Mouse (Mus musculus) embryonic fibroblast, embryonic 13.5 days (primary cell): ENCODE measurements around the gene Tmsb15b1. TPM values are rescaled to one million over a fixed set of nuclear protein-coding genes. Genes with fewer than 3 reads are reported as not detected.
"Not testable (repeated sequence)": the region's sequence is repeated elsewhere in the genome, so short reads cannot be mapped to it uniquely, and the experiment has no call there.

Experiments
- H3K27ac ChIP-seq: 2 replicates; pipeline ENCODE4 v1.5.1; 2012; ENCODE audit warnings: low read length, control low read depth, inconsistent platforms; ENCODE audit not compliant: insufficient read depth
- H3K4me1 ChIP-seq: 2 replicates; pipeline ENCODE4 v1.6.1; 2011; ENCODE audit warnings: low read length; ENCODE audit not compliant: control insufficient read depth, insufficient read depth
- H3K4me3 ChIP-seq: 2 replicates; pipeline ENCODE4 v1.5.1; 2011; ENCODE audit warnings: mild to moderate bottlenecking, control low read depth, low read length; ENCODE audit not compliant: insufficient read depth
- CTCF ChIP-seq: IDR thresholded peaks from 2 replicates; pipeline ENCODE4 v1.5.1; 2011; ENCODE audit warnings: mild to moderate bottlenecking, control low read depth, low read length, moderate library complexity, borderline replicate concordance; ENCODE audit not compliant: insufficient read depth
- POLR2A ChIP-seq: IDR thresholded peaks from 2 replicates; pipeline ENCODE4 v1.6.1; 2011; ENCODE audit warnings: low read depth, mild to moderate bottlenecking, control low read depth, low read length, moderate library complexity
- polyA plus RNA-seq: library from polyadenylated mRNA; stranded (reverse); fragments of >200 nt; gene quantifications from 2 replicates; pipeline ENCODE4 v1.2.4, GENCODE M21; 2011; ENCODE audit warnings: low read depth; ENCODE audit not compliant: missing spikeins, insufficient read length

Gene Tmsb15b1
- polyA plus RNA-seq, 1 experiment, result 16.7 TPM

DNA sequence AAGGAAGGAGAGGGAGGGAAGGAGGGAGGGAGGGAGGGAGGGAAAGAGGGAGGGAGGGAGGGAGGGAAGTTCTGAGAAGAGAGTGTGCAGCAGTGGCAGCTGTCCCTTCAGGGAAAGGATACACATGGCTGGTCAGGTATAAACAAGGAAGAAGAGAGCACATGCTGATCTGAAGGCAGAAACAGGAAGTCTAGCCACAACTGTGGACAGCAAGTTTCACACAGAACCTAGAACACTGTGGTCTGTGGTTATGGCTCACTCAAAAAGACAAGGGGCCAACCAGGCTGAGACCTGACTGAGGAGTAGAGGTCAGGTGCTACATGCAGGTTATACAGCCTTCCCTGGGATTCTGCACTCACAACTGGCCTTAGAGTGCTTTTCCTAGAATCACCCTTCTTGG is 9.4 kb upstream of the Tmsb15b1 start:
- no peak overlapping the region for H3K4me3 ChIP-seq
- no peaks in the 10 kb centered on the region for H3K4me1 ChIP-seq
- H3K27ac ChIP-seq, result no peak overlapping the region
- TF ChIP-seq CTCF, result no peak
- TF ChIP-seq POLR2A, result no peak

GRCm38 (mm10) chrX:136978616-136979015 is 1.9 kb upstream of the Tmsb15b1 start:
- no peak overlapping the region for H3K4me3 ChIP-seq
- TF ChIP-seq CTCF (peak; percentile 32; the same call in 1 of the 2 replicates), POLR2A (no peak)
- H3K4me1 ChIP-seq, result no peaks in the 10 kb centered on the region
- no peak overlapping the region for H3K27ac ChIP-seq

DNA sequence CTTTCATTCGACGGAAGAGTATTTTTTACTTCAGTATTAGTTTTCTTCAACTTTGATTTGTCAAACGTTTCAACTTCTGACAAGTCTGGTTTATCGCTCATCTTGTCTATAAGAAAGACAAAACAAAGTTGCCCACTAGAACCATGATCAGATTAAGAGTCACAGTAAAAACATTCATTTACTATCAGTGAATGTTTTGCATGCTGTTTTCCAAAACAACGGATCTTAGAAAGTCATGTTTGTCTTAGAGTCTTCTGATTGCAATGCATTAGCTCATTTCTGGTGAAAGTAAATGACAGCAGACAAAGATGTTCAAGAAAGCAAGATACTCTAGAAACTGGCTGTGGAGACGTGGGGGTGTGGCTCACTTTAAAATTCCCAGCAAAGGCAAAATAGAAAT is 1.3 kb downstream of the Tmsb15b1 start, which contains the start of gene Tmsb15b2:
Tmsb15b2 (minus strand) TSS at position 101 of the 400 bp plus-strand sequence.
- H3K27ac ChIP-seq, H3K4me1 ChIP-seq: not testable (repeated sequence)
- peak within 1 kb of the TSS; percentile 29 for H3K4me3 ChIP-seq

DNA sequence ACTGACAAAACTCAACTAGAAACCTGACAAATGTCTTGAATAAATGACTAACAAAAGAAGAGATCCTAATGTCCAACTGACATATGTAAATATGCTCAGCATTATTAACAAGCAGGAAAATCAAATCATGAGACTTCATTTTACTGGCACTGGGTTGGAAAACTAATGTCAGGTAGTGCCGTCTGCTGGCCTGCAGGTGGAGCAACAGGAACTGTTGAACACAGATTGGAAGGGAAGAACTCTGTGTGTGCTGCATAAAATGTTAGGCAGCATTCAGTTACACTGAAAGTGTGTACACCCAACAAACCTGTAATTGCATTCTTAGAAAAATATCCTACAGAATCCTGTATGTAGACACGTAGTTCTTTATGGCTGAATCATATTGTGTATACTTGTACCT is 17.0 kb downstream of the Tmsb15b1 start:
- Histone ChIP-seq H3K4me3 (no peak overlapping the region), H3K27ac (no peak overlapping the region), H3K4me1 (no peaks in the 10 kb centered on the region)
- TF ChIP-seq CTCF, result peak; percentile 33; the same call in 1 of the 2 replicates
- no peak for TF ChIP-seq POLR2A

DNA sequence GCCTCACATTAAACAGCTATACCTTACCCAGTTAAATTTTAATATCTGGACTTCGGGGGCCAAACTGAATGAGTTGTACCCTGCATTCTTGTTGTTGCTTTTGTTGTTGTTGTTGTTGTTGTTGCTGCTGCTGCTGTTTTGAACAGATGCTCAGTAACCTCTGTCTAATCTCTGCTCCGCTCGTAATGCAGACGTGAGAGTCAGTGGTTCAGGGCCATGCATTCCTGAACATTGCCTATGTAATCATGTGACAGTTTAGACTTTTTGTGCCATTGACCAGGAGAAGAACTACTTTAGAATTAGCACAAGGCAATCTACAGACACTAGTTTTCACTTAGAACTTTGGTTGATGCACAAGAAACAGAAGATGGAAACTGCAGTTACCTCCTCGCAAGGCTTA is 18.4 kb downstream of the Tmsb15b1 start:
- H3K27ac ChIP-seq, H3K4me3 ChIP-seq, H3K4me1 ChIP-seq: not testable (repeated sequence)

DNA sequence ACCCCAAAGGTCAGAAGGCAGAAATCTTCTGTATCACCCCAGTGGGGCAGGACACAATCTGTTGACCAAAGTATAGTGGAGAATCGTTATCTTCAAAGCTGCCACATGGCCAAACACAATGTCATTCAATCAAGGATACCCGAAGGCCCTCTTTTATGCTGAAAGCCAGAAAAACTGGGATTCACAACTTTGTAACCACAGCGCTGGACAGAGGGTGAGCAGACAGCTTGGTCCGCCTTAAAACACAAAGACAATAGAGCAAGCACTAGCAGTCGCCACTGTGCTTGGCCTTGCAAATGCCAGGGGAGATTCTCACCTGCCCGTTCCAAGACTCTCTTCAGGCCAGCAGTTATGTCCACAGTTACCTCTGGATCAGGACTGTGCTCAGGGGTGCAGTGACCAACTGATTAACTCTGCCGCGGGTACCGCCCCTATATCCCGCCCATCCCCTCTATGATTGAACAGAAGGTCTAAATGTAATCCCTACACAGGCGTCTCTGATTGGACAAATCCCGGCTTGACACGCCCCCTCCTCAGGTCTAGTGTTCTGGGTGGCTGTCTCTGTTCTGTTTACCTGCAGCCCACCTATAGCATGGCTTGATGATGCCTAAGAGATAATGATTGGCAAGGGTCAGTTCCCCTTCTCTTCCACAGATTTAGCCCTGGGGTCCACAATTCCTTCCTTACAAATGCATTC is 18.9 kb downstream of the Tmsb15b1 start:
- not testable (repeated sequence) for H3K4me3 ChIP-seq, H3K27ac ChIP-seq, H3K4me1 ChIP-seq

DNA sequence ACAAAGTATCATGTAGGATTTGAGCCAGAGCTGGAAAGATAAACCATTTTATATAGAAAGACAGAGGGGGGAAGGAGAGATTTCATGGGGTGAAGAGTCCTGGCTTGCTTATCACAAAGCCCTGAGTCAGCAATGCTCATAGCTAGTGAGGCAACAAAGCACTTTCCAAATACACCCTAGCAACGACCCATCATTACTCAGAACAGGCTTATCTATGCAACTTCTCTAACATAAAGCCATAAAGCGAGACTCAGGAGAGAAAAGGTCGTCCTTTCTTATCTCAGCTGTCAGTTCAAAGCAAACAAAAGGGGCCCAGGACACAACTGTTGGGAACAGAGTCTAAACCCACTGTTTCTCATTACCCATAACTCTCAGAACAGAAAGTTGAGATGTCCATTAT is 38.7 kb downstream of the Tmsb15b1 start:
- no peak for TF ChIP-seq POLR2A
- TF ChIP-seq CTCF, result no peak

DNA sequence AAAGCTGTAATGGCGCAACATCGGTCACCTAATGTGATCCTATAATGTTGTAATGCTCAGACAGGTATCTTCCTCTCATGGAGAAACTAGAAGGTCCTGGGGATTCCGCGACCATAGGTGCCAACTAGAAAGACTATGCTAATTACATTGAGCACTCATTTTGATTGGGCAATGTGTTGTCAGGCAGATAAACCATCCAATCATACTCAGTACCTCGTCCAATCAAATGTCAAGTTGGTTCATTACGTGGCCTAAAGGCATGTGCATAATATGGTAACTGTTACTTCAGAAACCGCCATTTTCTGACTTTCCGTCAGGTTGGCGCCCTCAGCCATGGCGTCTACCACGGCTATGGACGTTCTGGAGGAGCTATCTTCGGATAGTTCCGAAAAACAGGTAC is 49.6 kb downstream of the Tmsb15b1 start, which contains the start of gene H2bfm:
H2bfm (plus strand) TSS at position 295 of the 400 bp plus-strand sequence.
- Histone ChIP-seq H3K4me1 (no peaks in the 10 kb centered on the region), H3K27ac (no peak within 1 kb of the TSS), H3K4me3 (no peak within 1 kb of the TSS)
- TF ChIP-seq CTCF, result no peak
- no peak for TF ChIP-seq POLR2A

More for the DNA sequence above, 38.7 kb downstream of the Tmsb15b1 start:
- no peak overlapping the region for H3K4me3 ChIP-seq
- no peaks in the 10 kb centered on the region for H3K4me1 ChIP-seq
- no peak overlapping the region for H3K27ac ChIP-seq

DNA sequence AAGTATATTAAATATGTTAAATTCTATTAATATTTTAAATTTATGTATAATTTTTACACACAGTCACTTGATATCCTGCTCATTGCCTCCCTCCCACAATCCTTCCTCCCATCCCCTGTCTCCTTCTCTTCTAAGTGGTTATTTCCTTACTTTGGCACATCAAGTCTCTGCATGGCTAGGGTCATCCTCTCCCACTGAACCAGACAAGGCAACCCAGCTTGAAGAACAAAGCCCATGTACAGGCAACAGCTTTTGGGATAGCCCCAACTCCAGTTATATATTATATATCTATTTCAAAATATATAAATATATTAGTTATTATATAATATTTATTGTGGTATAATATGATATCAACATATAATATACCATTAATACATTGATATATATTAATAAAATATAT is 50.8 kb downstream of the Tmsb15b1 start:
- Histone ChIP-seq H3K4me3 (no peak overlapping the region), H3K27ac (no peak overlapping the region), H3K4me1 (no peaks in the 10 kb centered on the region)
- no peak for TF ChIP-seq POLR2A
- TF ChIP-seq CTCF, result no peak

Other genes with a start within 250 kb of the Tmsb15b1 start
- gene Morf4l2, start 233.2 kb downstream of the Tmsb15b1 start, polyA plus RNA-seq, result 634 and 777 TPM in 2 replicates
- gene Glra4, start 196.7 kb downstream of the Tmsb15b1 start, polyA plus RNA-seq, result not detected in 2 replicates
- gene Plp1, start 154.2 kb downstream of the Tmsb15b1 start, polyA plus RNA-seq, result 1.2 and 2.6 TPM in 2 replicates
- gene Rab9b, start 108.1 kb downstream of the Tmsb15b1 start, polyA plus RNA-seq, result 0.12 TPM in 1 of 2 replicates, not detected in the other
- not detected in 2 replicates for gene H2bfm, start 49.5 kb downstream of the Tmsb15b1 start, polyA plus RNA-seq
- gene Tmsb15b2, start 1.4 kb downstream of the Tmsb15b1 start, polyA plus RNA-seq, result 3.9 and 4.5 TPM in 2 replicates
- 1.1 TPM in 1 of 2 replicates, not detected in the other for gene Tmsb15l, start within 50 bp of the Tmsb15b1 start, polyA plus RNA-seq
- 2.7 and 4.5 TPM in 2 replicates for gene Zcchc18, start 16.3 kb upstream of the Tmsb15b1 start, polyA plus RNA-seq
- 6.7 and 8.0 TPM in 2 replicates for gene Slc25a53, start 61.4 kb upstream of the Tmsb15b1 start, polyA plus RNA-seq
- 7.9 and 8.1 TPM in 2 replicates for gene Fam199x, start 72.7 kb upstream of the Tmsb15b1 start, polyA plus RNA-seq
- gene Esx1, start 145.2 kb upstream of the Tmsb15b1 start, polyA plus RNA-seq, result not detected in 2 replicates